Mouse (Mus musculus): Measurements from ENCODE around the gene Ist1. TPM values are rescaled to one million over a fixed set of nuclear protein-coding genes. Genes with fewer than 3 reads are reported as not detected.

Ist1 gene
- 10 to 100 TPM; 91.3 to 94.2 TPM for total RNA-seq (2023)

GRCm38 (mm10) chr8:109693146-109693900 is at the start of gene Ist1:
Gene Ist1, minus strand, starts transcription at chr8:109693260.

GRCm38 (mm10) chr8:109737237-109738048 is 44.4 kb upstream of the Ist1 start, which contains the start of gene Atxn1l:
Gene Atxn1l, minus strand, starts transcription at chr8:109737739.

GRCm38 (mm10) chr8:109705320-109706075 is 12.4 kb upstream of the Ist1 start, which contains the start of gene Zfp821:
Gene Zfp821, plus strand, starts transcription at chr8:109705546.

Other genes with a start within 250 kb of the Ist1 start
- not detected for gene Pmfbp1, start 199.2 kb downstream of the Ist1 start, total RNA-seq (2023)
- gene Dhx38, start 127.4 kb downstream of the Ist1 start, total RNA-seq (2023): 10 to 100 TPM; 71.1 to 75.4 TPM
- gene Txnl4b, start 127.4 kb downstream of the Ist1 start, total RNA-seq (2023): 1 to 10 TPM; 5.9 to 6.3 TPM
- not detected for gene Hp, start 114.1 kb downstream of the Ist1 start, total RNA-seq (2023)
- 10 to 100 TPM; 21.0 to 25.3 TPM for gene Dhodh, start 84.6 kb downstream of the Ist1 start, total RNA-seq (2023)
- gene Pkd1l3, start 78.7 kb downstream of the Ist1 start, total RNA-seq (2023): 1 to 10 TPM; 1.1 to 1.7 TPM
- 1 to 10 TPM; 2.8 to 5.2 TPM for gene Zfp821, start 12.3 kb upstream of the Ist1 start, total RNA-seq (2023)
- gene Atxn1l, start 44.5 kb upstream of the Ist1 start, total RNA-seq (2023): 10 to 100 TPM; 26.3 to 31.8 TPM
- gene Ap1g1, start 85.3 kb upstream of the Ist1 start, total RNA-seq (2023): 10 to 100 TPM; 81.4 to 87.6 TPM
- gene Phlpp2, start 175.3 kb upstream of the Ist1 start, total RNA-seq (2023): 1 to 10 TPM; 5.7 to 8.4 TPM

Data from T-cell, adult 66 days (primary cell).